Mouse (Mus musculus): ENCODE measurements around the gene Ccdc148. TPM values are rescaled to one million over a fixed set of nuclear protein-coding genes. Genes with fewer than 3 reads are reported as not detected.

The Ccdc148 gene
- 0.10 and 0.15 TPM in 2 replicates for total RNA-seq (2015)
- total RNA-seq (2017): not detected in 2 replicates

DNA sequence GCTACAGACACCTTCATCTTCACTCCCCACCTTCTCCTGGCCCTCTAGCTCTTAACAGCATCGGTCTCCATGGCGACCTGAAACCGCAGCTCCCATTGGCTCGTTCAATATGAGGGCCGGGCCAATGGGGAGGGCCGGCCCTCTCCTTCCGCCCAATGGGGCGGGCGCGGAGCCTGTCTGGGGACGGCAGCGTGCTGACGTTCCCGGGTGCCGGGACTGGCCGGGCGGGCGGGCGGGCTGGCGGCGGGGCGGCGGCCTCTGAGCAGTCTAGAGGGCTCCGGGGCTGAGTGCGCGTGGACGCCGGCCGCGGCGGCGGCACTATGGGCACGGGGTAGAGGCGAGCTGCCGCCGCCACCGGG is at the start of gene Ccdc148, which contains the start of gene Pkp4:
TSS of gene Ccdc148 (minus strand) at position 79 of the 359 bp plus-strand sequence.
TSS of gene Pkp4 (plus strand) at position 246 of the 359 bp plus-strand sequence.
- ATAC-seq (replicated peaks; ENCODE audit: poor library complexity): peak; percentile 97

DNA sequence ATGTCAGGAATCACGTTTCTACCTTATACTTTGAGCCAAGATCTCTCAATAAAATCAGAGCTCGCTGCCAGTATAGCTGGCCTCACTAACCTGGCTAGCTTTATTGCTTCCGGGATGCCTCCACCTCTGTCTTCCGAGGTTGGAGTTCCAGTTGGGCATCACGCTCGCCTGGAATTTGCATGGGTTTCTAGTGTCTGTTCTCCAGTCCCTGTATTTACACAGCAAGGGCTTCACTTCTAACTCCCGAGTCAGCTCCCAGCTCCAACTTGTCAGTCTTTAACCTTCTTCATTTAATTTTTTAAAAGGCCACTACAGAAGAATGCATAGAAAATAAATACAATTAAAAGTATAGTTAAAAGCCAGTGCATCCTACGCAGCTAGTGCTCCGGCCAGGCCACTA is 47.8 kb upstream of the Ccdc148 start:
- no peak for ATAC-seq (replicated peaks; ENCODE audit: poor library complexity)

GRCm38 (mm10) chr2:59207725-59208124 is 47.2 kb upstream of the Ccdc148 start:
- ATAC-seq (replicated peaks; ENCODE audit: poor library complexity): no peak

GRCm38 (mm10) chr2:59207240-59207639 is 46.8 kb upstream of the Ccdc148 start:
- ATAC-seq (replicated peaks; ENCODE audit: poor library complexity): no peak

- ATAC-seq (replicated peaks; ENCODE audit: poor library complexity): no peak
Observed at GRCm38 (mm10) chr2:59206190-59206589, 45.7 kb upstream of the Ccdc148 start.

- no peak for ATAC-seq (replicated peaks; ENCODE audit: poor library complexity)
Observed at GRCm38 (mm10) chr2:59205092-59205491, 44.6 kb upstream of the Ccdc148 start.

DNA sequence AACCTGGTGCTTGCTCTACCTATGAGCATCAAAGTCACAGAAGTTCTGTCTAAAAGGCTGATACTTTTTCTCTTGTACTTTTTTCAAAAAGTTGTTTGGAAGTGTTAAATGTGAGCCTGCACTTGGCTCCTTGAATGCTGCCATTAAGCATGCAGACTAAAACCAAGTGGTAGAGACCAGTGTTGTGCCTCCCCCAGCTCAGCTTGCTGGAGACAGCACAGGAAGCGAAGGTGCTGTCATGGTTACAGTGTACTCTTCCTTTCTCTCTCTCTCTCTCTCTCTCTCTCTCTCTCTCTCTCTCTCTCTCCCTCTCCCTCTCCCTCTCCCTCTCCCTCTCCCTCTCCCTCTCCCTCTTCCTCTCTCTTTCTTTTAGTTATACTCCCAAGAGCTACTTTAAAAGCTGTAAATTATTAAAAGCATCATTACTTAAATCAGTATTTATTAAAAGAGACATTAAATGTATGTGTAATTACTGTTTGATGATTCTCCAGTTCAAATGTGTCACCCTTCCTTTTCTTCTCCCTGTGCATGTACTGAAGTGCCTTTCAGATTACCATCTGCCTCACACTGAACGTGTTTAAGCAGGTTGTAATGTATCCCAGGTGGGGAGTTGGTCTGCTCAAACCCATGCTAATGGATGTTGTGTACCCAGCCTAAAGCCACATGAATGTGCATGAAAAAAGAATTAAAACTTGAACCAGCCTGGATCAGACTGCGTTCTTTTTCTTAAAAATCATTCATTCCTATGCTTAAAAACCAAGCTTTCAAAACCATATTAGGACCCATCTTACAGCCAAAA is 43.3 kb upstream of the Ccdc148 start:
- no peak for ATAC-seq (replicated peaks; ENCODE audit: poor library complexity)

GRCm38 (mm10) chr2:59202930-59203329 is 42.4 kb upstream of the Ccdc148 start:
- no peak for ATAC-seq (replicated peaks; ENCODE audit: poor library complexity)

- no peak for ATAC-seq (replicated peaks; ENCODE audit: poor library complexity)
Observed at GRCm38 (mm10) chr2:59200511-59200910, 40.0 kb upstream of the Ccdc148 start.

DNA sequence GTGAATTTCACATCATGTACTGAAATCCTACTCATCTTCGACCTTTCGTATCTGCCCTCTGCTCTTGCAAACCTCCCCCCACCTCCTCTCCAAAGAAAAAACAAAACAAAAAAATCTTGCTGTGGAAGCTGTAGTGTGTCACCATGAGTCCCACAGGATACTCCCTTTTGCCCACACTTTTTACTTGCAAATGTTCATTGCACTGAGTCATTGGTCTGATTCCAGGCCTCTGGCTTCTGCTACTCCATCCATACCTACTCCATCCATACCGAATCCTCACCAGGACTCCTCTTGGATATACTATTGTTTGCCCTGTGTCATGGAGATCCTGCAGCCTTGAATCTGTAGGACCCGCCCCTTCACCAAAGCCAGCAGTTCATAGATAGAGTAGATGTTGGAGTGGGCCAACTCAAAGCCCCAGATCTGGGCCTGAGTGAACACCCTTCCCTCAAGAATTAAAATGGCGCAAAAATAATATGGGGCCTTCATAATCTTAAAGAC is 39.0 kb upstream of the Ccdc148 start:
- no peak for ATAC-seq (replicated peaks; ENCODE audit: poor library complexity)

GRCm38 (mm10) chr2:59197156-59197555 is 36.7 kb upstream of the Ccdc148 start:
- ATAC-seq (replicated peaks; ENCODE audit: poor library complexity): no peak

- no peak for ATAC-seq (replicated peaks; ENCODE audit: poor library complexity)
Observed at GRCm38 (mm10) chr2:59193117-59193516, 32.6 kb upstream of the Ccdc148 start.

- ATAC-seq (replicated peaks; ENCODE audit: poor library complexity): no peak
Observed at GRCm38 (mm10) chr2:59191466-59191865, 31.0 kb upstream of the Ccdc148 start.

- ATAC-seq (replicated peaks; ENCODE audit: poor library complexity): no peak
Observed at GRCm38 (mm10) chr2:59190186-59190585, 29.7 kb upstream of the Ccdc148 start.

DNA sequence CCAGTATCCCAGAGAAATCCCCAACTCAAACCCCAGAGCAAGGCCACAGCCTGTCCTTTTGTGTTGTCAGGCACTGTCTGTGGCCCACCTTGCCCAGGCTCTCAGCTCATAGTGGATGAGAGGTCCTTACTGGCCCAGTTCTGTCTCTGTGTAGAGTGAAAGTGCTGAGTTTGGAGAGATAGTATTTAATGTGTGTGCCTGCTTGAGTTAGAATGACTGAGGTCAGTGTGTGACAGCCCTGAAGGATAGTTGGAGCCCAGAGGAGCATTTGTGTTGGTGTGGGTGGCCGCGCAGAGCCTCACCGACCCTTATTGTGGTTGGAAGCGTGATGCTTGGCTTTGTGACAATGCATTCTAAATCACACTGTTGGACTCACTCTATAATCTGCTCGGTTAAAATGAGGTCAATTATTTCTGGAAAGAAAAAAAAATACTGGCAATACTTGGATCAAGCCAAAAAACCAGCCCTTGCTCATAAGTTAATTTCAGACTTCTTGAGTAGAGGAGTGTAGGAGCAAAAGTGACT is 29.2 kb upstream of the Ccdc148 start:
- no peak for ATAC-seq (replicated peaks; ENCODE audit: poor library complexity)

GRCm38 (mm10) chr2:59188306-59188705 is 27.8 kb upstream of the Ccdc148 start:
- ATAC-seq (replicated peaks; ENCODE audit: poor library complexity): no peak

- ATAC-seq (replicated peaks; ENCODE audit: poor library complexity): no peak
Observed at GRCm38 (mm10) chr2:59186966-59187365, 26.5 kb upstream of the Ccdc148 start.

- no peak for ATAC-seq (replicated peaks; ENCODE audit: poor library complexity)
Observed at GRCm38 (mm10) chr2:59186122-59186521, 25.6 kb upstream of the Ccdc148 start.

DNA sequence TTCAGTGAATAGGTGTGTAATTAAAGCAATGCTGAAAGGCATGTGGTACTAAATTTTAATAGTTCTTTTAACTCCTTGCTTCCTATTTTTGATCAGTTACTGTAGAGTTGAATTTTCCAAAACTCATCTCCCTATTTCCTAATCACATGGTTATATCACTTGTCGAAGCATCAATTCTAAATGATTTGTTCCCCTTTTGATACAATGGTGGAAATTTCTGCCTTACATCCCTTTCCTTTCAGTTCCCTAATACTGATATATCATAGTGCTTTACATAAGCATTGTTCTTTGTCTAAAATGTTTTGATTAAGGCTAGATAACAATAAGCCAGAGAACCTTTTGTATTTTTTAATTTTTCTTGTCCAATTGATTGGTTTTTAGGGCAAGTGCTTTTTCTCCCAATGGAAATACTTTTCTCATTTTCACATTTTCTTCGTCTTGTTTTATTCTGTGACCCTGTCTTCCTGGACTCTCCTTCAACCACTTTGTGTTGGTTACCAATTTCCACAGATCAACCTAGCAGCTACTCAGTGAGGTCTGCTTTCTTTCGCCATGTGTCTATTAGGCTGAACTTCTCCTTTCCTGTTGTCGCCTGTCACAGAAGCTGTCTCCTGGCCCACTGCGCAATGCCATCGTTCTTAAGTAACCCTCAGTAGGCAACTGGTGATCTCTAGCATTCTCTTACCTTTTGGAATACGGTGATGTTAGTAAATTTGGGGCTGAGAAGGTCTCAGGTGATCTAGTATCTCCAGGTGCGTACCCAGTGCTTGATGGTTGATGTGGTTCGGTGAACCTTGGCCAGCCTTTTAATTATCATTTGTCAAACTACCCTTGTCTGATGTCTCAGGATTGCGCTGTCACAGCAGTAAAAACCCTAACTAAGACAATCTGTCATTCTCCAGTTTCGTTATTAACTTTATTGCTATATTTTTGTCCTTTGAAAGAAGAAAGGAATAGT is 23.9 kb upstream of the Ccdc148 start:
- ATAC-seq (replicated peaks; ENCODE audit: poor library complexity): peak; percentile 96

GRCm38 (mm10) chr2:59183541-59183940 is 23.1 kb upstream of the Ccdc148 start:
- no peak for ATAC-seq (replicated peaks; ENCODE audit: poor library complexity)

Measured in megakaryocyte progenitor cell, adult 5-6 weeks (primary cell).